Mouse (Mus musculus) embryonic facial prominence, embryonic 10.5 days (tissue): Measurements from ENCODE around the gene Aldh4a1. TPM values are rescaled to one million over a fixed set of nuclear protein-coding genes. Genes with fewer than 3 reads are reported as not detected.

Experiments used
- microRNA-seq: library from miRNA; unstranded; fragments of <30 nt; microRNA quantifications from one replicate; pipeline ENCODE4, GENCODE M21; 2017
- polyA plus RNA-seq: library from polyadenylated mRNA; unstranded; fragments of >200 nt; fragmentation: Nextera tagmentation; extraction: Ambion mirVana; gene quantifications from 2 replicates; pipeline ENCODE4 v1.2.1, GENCODE M21; 2016

Aldh4a1 gene
- polyA plus RNA-seq, 1 experiment from 2014 or later: 24.4 TPM

Small RNA genes within 50 kb of the gene (microRNA-seq; reads per million reads assigned to microRNA genes)
- gene Gm25571 (not detected), gene Mir7020 (not detected)

Other genes with a start within 250 kb of the Aldh4a1 start
- gene Iffo2, start 92.3 kb upstream of the Aldh4a1 start, polyA plus RNA-seq: 4.2 and 4.3 TPM in 2 replicates
- not detected in 2 replicates for gene Gm21969, start 19.7 kb upstream of the Aldh4a1 start, polyA plus RNA-seq
- not detected in 2 replicates for gene Tas1r2, start 30.7 kb downstream of the Aldh4a1 start, polyA plus RNA-seq
- 1.5 and 2.6 TPM in 2 replicates for gene Pax7, start 210.7 kb downstream of the Aldh4a1 start, polyA plus RNA-seq